Mouse (Mus musculus) limb, embryonic 15.5 days (tissue): Measurements from ENCODE around the gene Igfbp7. TPM values are rescaled to one million over a fixed set of nuclear protein-coding genes. Genes with fewer than 3 reads are reported as not detected.

Source experiments
- ATAC-seq: fragments of 200-750 bp; cut with Nextera tagmentation; 2 replicates; pipeline ENCODE4 v1.8.0; 2017; ENCODE audit warnings: low read depth, moderate TSS enrichment; ENCODE audit not compliant: insufficient number of reproducible peaks, low FRiP score, low TSS enrichment
- H3K27ac ChIP-seq: fragments of 300-500 bp; sonication (generic); 2 replicates; pipeline ENCODE4 v1.5.1; 2015; ENCODE audit warnings: moderate library complexity, mild to moderate bottlenecking, inconsistent platforms
- H3K27me3 ChIP-seq: fragments of 300-500 bp; sonication (generic); 2 replicates; pipeline ENCODE4 v1.6.1; 2015; ENCODE audit warnings: inconsistent platforms
- H3K36me3 ChIP-seq: fragments of 300-500 bp; sonication (generic); 2 replicates; pipeline ENCODE4 v1.6.1; 2015; ENCODE audit warnings: inconsistent platforms
- H3K4me1 ChIP-seq: fragments of 300-500 bp; sonication (generic); 2 replicates; pipeline ENCODE4 v1.6.1; 2015; ENCODE audit warnings: inconsistent platforms
- H3K4me2 ChIP-seq: fragments of 300-500 bp; sonication (generic); 2 replicates; pipeline ENCODE4 v1.6.1; 2015; ENCODE audit warnings: mild to moderate bottlenecking, inconsistent platforms
- H3K4me3 ChIP-seq: fragments of 300-500 bp; sonication (generic); 2 replicates; pipeline ENCODE4 v1.5.1; 2015; ENCODE audit warnings: mild to moderate bottlenecking, inconsistent platforms
- H3K9ac ChIP-seq: fragments of 300-500 bp; sonication (generic); 2 replicates; pipeline ENCODE4 v1.6.1; 2015; ENCODE audit warnings: inconsistent platforms
- H3K9me3 ChIP-seq: fragments of 300-500 bp; sonication (generic); 2 replicates; pipeline ENCODE4 v1.6.1; 2016; ENCODE audit warnings: inconsistent platforms
- WGBS: fragments of 180-500 bp; shearing (Covaris S2); methylation state at CpG from one replicate; pipeline ENCODE4 v1.1.7; 2015; 5-methylcytosine and 5-hydroxymethylcytosine counted together
- polyA plus RNA-seq: library from polyadenylated mRNA; unstranded; fragments of >200 nt; fragmentation: Nextera tagmentation; extraction: Ambion mirVana; gene quantifications from 2 replicates; pipeline ENCODE4 v1.2.1, GENCODE M21; 2015

Igfbp7 gene
- polyA plus RNA-seq, 1 experiment from 2014 or later = 138 TPM

DNA sequence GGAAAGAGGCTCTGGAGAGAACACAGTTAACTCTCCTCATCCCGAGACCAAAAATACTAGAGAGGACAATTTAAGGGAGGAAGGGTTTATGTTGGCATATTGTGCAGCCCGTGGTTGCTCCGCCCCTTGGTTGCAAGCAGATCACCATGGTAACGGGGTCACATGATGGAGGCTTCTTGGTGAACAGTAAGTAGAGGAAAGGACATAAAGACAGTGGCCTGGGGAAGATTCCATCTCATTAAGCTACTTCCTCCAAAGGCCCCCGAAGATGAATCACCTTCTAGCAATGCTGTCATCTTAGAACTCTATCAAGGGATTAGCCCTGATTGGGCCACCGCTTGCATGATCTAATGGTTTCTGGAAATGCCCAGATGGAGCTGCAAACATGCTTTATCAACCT lies 35.1 kb downstream of the Igfbp7 start:
- H3K9me3 ChIP-seq = no peaks in the 10 kb centered on the region
- no peak for ATAC-seq
- H3K36me3 ChIP-seq = no peaks in the 10 kb centered on the region
- H3K4me3 ChIP-seq = no peak overlapping the region
- no peak overlapping the region for H3K27ac ChIP-seq
- no peak overlapping the region for H3K9ac ChIP-seq
- WGBS = 63% methylated on average over 6 of the region's 6 CpGs
- no peaks in the 10 kb centered on the region for H3K27me3 ChIP-seq
- no peak overlapping the region for H3K4me2 ChIP-seq
- H3K4me1 ChIP-seq = peaks cover 28% of the 10 kb centered on the region

DNA sequence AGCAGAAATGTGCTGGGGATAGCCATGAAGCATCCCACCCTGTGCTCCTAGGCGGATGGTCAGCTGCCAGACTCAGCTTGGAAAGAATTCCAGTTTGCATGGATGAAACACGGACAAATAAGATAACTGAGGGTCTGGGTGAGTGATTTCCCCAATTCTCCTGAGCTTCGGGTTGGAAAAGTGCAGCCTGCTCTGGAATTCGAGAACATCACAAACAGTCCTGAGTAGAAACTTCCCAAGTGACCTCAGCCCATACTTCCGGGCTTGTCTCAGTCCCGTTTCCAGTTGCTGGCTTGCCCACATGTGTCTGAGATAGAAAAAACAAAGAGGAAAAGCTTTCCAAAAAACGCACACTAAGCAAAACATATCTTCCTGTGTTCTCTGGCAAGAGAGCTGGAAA lies 35.6 kb downstream of the Igfbp7 start:
- Histone ChIP-seq H3K4me1 (peaks cover 33% of the 10 kb centered on the region), H3K9ac (no peak overlapping the region), H3K4me2 (no peak overlapping the region), H3K27ac (no peak overlapping the region), H3K9me3 (no peaks in the 10 kb centered on the region), H3K27me3 (no peaks in the 10 kb centered on the region), H3K36me3 (no peaks in the 10 kb centered on the region), H3K4me3 (no peak overlapping the region)
- WGBS = 61% methylated on average over 7 of the region's 7 CpGs
- no peak for ATAC-seq

DNA sequence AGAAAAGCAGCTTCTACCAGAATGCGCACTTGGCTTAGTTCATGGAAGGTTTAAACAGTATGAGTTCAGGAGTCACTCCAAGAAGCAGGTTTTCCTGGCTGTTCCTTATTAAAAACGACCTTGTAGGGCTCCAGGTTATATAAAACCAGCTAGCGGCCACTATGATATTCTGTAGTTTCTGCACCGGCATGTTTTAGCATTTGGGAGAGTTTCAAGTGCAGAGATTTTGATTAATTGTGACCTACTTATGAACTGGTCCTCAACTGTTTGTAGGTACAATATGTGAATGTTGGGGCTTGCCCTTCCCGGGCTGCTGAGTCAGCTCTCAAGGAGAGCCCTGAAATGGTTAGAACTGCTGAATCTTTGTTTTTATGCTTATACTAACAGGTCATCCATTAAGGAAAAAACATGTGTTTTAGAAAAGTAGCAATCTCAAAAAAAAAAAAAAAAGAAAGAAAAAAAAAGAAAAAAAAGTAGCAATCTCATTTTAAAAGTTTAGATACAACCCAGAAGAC lies 37.4 kb downstream of the Igfbp7 start:
- ATAC-seq = no peak
- Histone ChIP-seq H3K27me3 (no peaks in the 10 kb centered on the region), H3K9ac (no peak overlapping the region), H3K4me1 (peaks cover 45% of the 10 kb centered on the region), H3K4me2 (no peak overlapping the region), H3K27ac (no peak overlapping the region), H3K9me3 (no peaks in the 10 kb centered on the region), H3K4me3 (no peak overlapping the region), H3K36me3 (no peaks in the 10 kb centered on the region)
- 61% methylated on average over 5 of the region's 5 CpGs for WGBS

DNA sequence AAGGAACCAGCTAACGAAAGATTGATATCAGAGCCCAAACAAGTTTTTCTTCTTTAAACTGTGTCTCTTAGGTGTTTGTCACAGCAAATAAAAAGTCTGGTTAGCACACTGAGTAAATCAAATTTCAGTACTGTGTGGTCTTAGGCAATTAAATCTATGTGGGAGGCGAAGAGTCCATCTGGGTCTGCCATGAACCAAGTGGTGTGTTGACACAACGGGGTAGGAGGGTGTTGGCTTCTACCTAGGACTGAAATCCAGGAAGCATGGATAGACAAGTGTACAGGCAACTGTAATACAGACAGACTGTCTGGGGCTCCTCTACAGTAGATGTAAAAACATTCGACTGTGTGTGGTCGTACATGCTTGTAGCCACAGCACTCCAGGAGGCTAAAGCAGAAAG lies 38.4 kb downstream of the Igfbp7 start:
- Histone ChIP-seq H3K9me3 (no peaks in the 10 kb centered on the region), H3K4me1 (peaks cover 48% of the 10 kb centered on the region), H3K4me3 (no peak overlapping the region), H3K27me3 (no peaks in the 10 kb centered on the region), H3K27ac (no peak overlapping the region), H3K9ac (no peak overlapping the region), H3K36me3 (no peaks in the 10 kb centered on the region), H3K4me2 (no peak overlapping the region)
- WGBS = 56% methylated on average over 5 of the region's 5 CpGs
- no peak for ATAC-seq

DNA sequence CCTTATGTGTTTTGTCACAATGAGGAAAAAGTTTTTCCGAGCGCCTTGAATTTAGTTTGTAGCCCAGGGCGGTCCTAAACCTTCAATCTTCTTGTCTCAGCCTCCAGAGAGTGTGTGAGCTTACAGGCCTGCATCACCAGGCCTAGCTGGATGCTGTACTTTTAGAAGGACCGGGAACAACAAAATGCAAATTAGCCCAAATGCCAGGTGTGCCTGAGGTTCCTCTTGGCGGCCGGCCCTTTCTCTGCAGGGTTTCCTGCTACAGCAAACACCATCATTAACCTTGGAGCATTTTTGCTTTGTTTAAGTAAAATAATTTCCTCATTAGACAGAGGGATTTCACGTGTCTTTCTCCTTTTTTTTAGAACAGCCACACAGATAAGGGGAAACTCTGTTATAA lies 39.6 kb downstream of the Igfbp7 start:
- 40% methylated on average over 7 of the region's 7 CpGs for WGBS
- Histone ChIP-seq H3K36me3 (no peaks in the 10 kb centered on the region), H3K27ac (peak overlapping the region; percentile 77), H3K4me1 (peaks cover 52% of the 10 kb centered on the region), H3K9ac (no peak overlapping the region), H3K9me3 (no peaks in the 10 kb centered on the region), H3K4me2 (no peak overlapping the region), H3K4me3 (no peak overlapping the region), H3K27me3 (no peaks in the 10 kb centered on the region)
- ATAC-seq = no peak

DNA sequence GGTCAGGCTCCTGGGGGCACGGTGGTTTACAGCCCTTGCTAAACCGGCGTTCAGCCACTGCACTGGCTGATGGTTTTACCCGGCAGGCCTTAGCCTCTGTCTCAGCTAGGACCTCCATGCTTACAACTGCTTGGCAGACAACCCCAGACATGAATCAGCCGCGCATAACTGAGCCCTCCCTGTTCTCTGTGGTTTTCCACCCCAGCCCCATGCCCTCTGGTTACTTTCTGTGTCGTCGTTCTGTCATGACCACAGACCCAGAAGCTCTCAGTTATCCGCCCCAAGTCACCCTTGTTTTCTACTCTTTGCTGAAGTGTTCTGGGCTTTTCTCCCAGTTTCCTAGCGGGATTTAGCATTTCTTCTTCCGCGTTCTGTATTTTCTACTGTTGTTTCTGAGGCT lies 40.2 kb downstream of the Igfbp7 start:
- Histone ChIP-seq H3K9me3 (no peaks in the 10 kb centered on the region), H3K4me2 (no peak overlapping the region), H3K4me1 (peaks cover 51% of the 10 kb centered on the region), H3K4me3 (no peak overlapping the region), H3K9ac (no peak overlapping the region), H3K27ac (peak overlapping the region; percentile 77), H3K36me3 (no peaks in the 10 kb centered on the region), H3K27me3 (no peaks in the 10 kb centered on the region)
- peak; percentile 77 for ATAC-seq
- 32% methylated on average over 12 of the region's 12 CpGs for WGBS

DNA sequence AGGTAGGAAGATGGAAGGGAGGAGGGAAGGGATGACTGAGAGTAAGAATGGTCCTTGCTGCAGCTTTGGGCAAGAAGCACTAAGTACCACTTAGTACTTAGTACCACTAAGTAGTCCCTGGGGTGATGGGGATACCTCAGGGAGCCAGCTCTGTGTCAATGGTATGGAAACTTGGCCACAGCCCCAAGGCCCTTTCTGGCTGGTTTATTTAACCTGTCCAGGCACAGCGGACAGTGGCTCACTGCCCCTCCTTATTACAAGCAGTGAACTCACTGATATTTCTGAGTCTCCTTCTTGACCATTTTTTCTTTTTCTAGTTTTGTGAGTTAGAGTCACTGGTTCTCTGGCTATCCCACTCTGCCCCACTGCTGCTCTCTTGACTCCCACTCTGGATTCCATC lies 40.7 kb downstream of the Igfbp7 start:
- peak overlapping the region; percentile 77 for H3K27ac ChIP-seq
- H3K36me3 ChIP-seq = no peaks in the 10 kb centered on the region

DNA sequence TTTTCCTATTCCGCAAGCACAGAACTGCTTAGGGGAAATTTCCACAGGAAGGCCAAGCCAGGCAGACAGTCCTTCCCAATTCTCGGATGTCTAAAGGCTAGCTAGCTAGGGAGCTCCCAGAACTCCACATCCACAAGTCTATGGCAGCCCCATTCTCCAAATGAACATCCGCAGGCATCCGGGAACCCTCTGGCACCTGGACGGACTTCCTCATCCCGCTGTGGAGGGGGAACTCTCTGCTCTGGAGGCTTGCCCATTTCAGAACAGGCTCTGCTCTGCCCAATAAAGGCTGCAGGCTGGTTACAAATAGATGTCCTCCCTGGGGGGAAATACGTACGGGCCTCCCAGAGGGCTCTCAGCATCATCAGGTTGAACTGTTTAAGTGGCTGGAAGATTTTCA lies 41.5 kb downstream of the Igfbp7 start:
- no peak for ATAC-seq
- no peaks in the 10 kb centered on the region for H3K27me3 ChIP-seq
- WGBS = 60% methylated on average over 8 of the region's 8 CpGs

More for the DNA sequence above, 40.7 kb downstream of the Igfbp7 start:
- H3K9ac ChIP-seq = no peak overlapping the region
- no peaks in the 10 kb centered on the region for H3K27me3 ChIP-seq
- peaks cover 51% of the 10 kb centered on the region for H3K4me1 ChIP-seq
- no peak for ATAC-seq
- no peaks in the 10 kb centered on the region for H3K9me3 ChIP-seq
- no peak overlapping the region for H3K4me2 ChIP-seq
- 74% methylated on average over 1 of the region's 1 CpGs for WGBS
- H3K4me3 ChIP-seq = no peak overlapping the region

DNA sequence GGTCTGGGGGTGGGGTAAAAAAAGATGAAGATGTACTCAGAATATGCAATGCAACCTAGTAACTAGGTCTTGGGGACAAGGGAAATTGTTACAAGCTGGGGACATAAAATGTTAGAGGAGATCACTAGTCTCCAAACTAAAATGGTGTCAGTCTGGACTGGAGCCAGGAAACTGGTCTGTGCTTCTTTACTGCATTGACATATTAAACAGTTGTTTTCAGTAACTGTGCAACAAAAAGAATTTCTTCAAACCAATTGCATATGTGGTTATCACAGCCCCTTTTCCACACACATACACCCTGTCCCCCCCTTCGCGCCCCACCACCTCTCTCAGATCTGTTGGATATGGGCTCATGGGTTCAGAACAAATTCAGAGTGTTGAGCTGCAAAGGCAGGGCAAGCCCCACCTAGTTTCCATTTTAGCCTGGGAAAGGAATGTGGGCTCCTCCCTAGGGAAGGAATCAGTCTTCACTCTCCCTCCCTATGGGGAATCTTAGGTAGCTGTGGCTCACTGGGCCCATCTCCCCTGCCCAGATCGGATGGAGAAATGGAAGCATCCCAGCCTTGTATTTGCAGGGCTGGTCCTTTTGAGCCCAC lies 43.3 kb downstream of the Igfbp7 start:
- peaks cover 42% of the 10 kb centered on the region for H3K4me1 ChIP-seq
- no peaks in the 10 kb centered on the region for H3K27me3 ChIP-seq
- no peaks in the 10 kb centered on the region for H3K9me3 ChIP-seq
- ATAC-seq = no peak
- no peak overlapping the region for H3K4me2 ChIP-seq
- no peak overlapping the region for H3K4me3 ChIP-seq
- 73% methylated on average over 3 of the region's 3 CpGs for WGBS
- H3K9ac ChIP-seq = no peak overlapping the region
- H3K36me3 ChIP-seq = no peaks in the 10 kb centered on the region
- H3K27ac ChIP-seq = peak overlapping the region; percentile 38; the same call in 1 of the 2 replicates

More for the DNA sequence above, 41.5 kb downstream of the Igfbp7 start:
- Histone ChIP-seq H3K4me1 (peaks cover 51% of the 10 kb centered on the region), H3K4me2 (no peak overlapping the region), H3K27ac (peak overlapping the region; percentile 72), H3K4me3 (no peak overlapping the region), H3K9ac (no peak overlapping the region), H3K36me3 (no peaks in the 10 kb centered on the region), H3K9me3 (no peaks in the 10 kb centered on the region)

DNA sequence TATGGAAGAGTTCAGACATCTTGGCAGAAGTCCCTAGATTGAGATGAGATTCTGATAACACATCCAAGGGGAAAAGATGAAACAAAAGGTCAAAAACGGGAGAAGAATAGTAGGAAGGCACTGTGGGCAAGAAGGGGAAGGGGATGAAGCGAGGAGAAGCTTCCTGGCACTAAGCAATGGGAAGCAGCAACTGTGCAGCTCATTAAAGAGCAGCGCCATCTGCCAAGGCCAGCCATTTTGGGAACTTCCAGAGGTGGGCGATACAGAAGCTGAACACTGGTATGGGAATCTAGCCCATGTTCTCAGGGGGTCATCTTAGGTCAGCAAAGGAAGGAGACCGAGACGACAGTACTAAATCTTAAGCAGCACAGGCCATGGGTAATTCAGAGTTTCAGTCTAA lies 44.2 kb downstream of the Igfbp7 start:
- Histone ChIP-seq H3K4me3 (no peak overlapping the region), H3K27me3 (no peaks in the 10 kb centered on the region), H3K4me1 (peaks cover 37% of the 10 kb centered on the region), H3K4me2 (no peak overlapping the region), H3K9ac (no peak overlapping the region), H3K36me3 (no peaks in the 10 kb centered on the region), H3K27ac (no peak overlapping the region), H3K9me3 (no peaks in the 10 kb centered on the region)
- no peak for ATAC-seq
- 81% methylated on average over 6 of the region's 6 CpGs for WGBS

DNA sequence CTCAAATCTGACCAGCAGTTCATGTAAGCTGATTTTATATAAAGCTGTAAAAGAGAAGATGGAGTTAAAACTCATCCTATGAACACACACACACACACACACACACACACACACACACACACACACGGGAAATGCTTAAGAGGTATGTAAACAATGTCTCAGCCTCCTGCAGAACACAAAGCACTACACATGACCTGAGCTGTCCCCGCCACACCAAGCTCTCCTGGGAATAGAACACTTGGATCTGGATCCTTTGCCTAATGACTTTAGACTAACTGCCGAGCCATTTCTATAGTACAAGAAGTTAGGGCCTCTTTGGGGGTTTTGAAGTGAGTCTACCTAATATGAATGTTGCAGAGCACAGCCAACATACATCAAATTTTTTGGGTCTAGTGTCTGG lies 45.7 kb downstream of the Igfbp7 start:
- H3K4me1 ChIP-seq = peaks cover 37% of the 10 kb centered on the region
- H3K4me2 ChIP-seq = no peak overlapping the region
- ATAC-seq = no peak
- no peaks in the 10 kb centered on the region for H3K27me3 ChIP-seq
- no peak overlapping the region for H3K9ac ChIP-seq
- H3K9me3 ChIP-seq = no peaks in the 10 kb centered on the region
- WGBS = 44% methylated on average over 3 of the region's 3 CpGs
- no peaks in the 10 kb centered on the region for H3K36me3 ChIP-seq
- H3K4me3 ChIP-seq = no peak overlapping the region
- no peak overlapping the region for H3K27ac ChIP-seq

DNA sequence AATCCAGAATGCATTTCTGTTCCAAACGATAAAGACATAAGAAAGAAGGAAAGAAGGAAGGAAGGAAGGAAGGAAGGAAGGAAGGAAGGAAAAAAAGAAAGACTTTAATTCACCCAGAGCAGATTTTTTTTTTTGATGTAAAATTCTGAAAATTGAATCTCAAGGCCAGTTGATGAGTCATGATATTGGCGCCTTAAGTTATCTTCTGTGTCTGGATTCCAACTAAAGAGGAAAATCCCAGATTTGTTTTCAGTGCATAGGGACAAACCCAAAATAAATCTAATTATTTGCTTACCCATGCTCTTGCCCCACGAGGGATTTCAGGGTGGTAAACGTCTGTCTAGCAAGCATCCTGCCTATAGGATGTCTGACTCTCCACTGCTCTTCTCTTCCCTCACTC lies 46.8 kb downstream of the Igfbp7 start:
- Histone ChIP-seq H3K27ac (no peak overlapping the region), H3K36me3 (no peaks in the 10 kb centered on the region), H3K9ac (no peak overlapping the region), H3K27me3 (no peaks in the 10 kb centered on the region), H3K9me3 (no peaks in the 10 kb centered on the region), H3K4me1 (peaks cover 31% of the 10 kb centered on the region), H3K4me2 (no peak overlapping the region), H3K4me3 (no peak overlapping the region)
- no peak for ATAC-seq
- WGBS = 65% methylated on average over 4 of the region's 4 CpGs

DNA sequence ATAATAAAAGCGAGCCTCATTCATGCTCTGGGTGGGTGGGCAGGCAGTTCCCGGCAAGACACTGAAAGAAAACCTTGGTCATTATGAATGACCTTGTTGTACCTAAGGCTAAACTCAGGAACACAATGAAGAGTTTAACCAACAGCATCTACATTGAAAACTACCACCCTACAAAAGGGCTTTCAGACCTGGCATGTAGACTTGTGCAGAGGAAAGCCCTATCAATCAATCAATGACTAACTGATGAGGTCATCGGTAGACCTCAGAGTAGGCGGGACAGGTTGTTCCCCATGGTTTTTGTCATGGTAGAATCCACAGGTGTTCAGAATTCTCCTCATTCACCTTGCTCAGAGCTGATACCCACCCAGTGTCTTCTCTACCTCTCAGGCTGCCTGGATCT lies 47.9 kb downstream of the Igfbp7 start:
- H3K27ac ChIP-seq = no peak overlapping the region
- no peak for ATAC-seq
- H3K4me2 ChIP-seq = no peak overlapping the region
- no peaks in the 10 kb centered on the region for H3K27me3 ChIP-seq
- H3K36me3 ChIP-seq = no peaks in the 10 kb centered on the region
- no peak overlapping the region for H3K4me3 ChIP-seq
- WGBS = 89% methylated on average over 4 of the region's 4 CpGs
- H3K4me1 ChIP-seq = peaks cover 40% of the 10 kb centered on the region
- no peak overlapping the region for H3K9ac ChIP-seq
- no peaks in the 10 kb centered on the region for H3K9me3 ChIP-seq
